Mouse (Mus musculus) gastrocnemius, postnatal 36 days (tissue): ENCODE measurements around the gene Prdm15. TPM values are rescaled to one million over a fixed set of nuclear protein-coding genes. Genes with fewer than 3 reads are reported as not detected.

Experiments used
- DNase-seq, 2 experiments: peaks; one replicate each; pipeline ENCODE4 v3.0.0; 2022
- intact Hi-C: fragments of 180-260 bp; cut with DNase I; formaldehyde crosslinking; loops from one replicate; pipeline ENCODE4 v1.15.1; 2025
- long read RNA-seq, 2 experiments: library from polyadenylated mRNA; stranded (forward); transcript quantifications; one replicate each; pipeline ENCODE4 v2.0.0; 2021
- total RNA-seq, 2 experiments: library from RNA; stranded (reverse); gene quantifications; 2 replicates each; pipeline ENCODE4 v1.2.3; 2021

The Prdm15 gene
- 1 to 10 TPM; 5.3 to 6.1 TPM for total RNA-seq
- long read RNA-seq, experiment 1, partial matches to known transcripts: 0 of 1 reads
- long read RNA-seq, experiment 1, other reads (novel, unspliced or antisense): 1 of 1 reads
- long read RNA-seq, experiment 2: 0 reads

- peak; percentile 84 to 85 for DNase-seq
- intact Hi-C loops: loop anchor here (5.0 kb wide), 1 partner anchor 70 kb away; no protein-coding TSS in a partner anchor
These were observed at the start of gene Prdm15 for GRCm38 (mm10) chr16:97851741-97852319. Gene Prdm15, minus strand, starts transcription at chr16:97851850.

GRCm38 (mm10) chr16:97897346-97898024, 45.8 kb upstream of the Prdm15 start:
- intact Hi-C loops: no loop called here
- DNase-seq: peak; percentile 38 to 53

GRCm38 (mm10) chr16:97887762-97888161, 36.1 kb upstream of the Prdm15 start:
- intact Hi-C loops: no loop called here
- DNase-seq: no peak

GRCm38 (mm10) chr16:97883696-97884095, 32.0 kb upstream of the Prdm15 start:
- intact Hi-C loops: no loop called here
- no peak for DNase-seq

DNA sequence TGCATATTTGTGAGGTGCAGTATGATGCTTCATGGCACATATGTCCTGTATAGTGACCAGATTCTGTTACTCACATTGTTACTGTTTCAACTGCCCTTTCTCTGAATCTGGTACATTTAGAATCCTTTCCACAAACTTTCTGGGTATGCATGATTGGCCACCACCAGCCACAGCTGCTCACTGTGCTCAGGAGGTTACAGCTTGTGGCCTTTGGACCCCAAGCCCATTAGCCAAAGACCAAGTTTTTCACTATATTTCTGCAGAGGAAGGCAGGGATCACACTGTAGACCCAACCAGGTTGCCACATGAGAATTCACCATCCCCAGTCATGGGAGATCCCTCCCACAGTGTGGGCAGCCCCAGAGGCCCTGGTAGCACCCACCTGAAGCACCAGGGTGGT, 31.2 kb upstream of the Prdm15 start:
- DNase-seq: no peak
- intact Hi-C loops: no loop called here

- intact Hi-C loops: no loop called here
These were observed 27.5 kb upstream of the Prdm15 start for GRCm38 (mm10) chr16:97879134-97879533.

GRCm38 (mm10) chr16:97877502-97877901, 25.9 kb upstream of the Prdm15 start:
- DNase-seq: no peak
- intact Hi-C loops: no loop called here

More at GRCm38 (mm10) chr16:97879134-97879533, 27.5 kb upstream of the Prdm15 start:
- DNase-seq: peak in 1 of 2 experiments; percentile 35

DNA sequence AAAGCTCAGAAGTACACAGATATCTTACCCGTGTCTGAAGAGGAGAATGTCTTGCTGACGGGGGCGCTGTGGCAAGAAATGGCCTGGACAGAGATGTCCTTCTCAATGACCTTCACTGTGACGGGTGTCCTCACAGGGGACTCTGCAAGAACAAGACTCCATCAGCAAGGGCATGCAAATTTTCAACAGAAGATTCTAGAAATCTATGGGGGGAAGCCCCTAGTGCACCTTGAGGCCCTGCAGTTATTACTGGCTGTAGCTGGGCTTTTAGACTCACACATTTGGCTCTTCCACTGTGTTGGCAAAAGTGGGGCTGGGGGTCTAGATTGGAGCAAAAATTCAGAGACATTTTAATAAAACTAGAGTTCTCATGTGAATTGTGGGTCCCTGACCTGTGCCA, 23.5 kb upstream of the Prdm15 start:
- intact Hi-C loops: no loop called here
- DNase-seq: no peak

- intact Hi-C loops: no loop called here
- DNase-seq: no peak
These were observed 22.7 kb upstream of the Prdm15 start for GRCm38 (mm10) chr16:97874376-97874775.

GRCm38 (mm10) chr16:97872657-97873056, 21.0 kb upstream of the Prdm15 start:
- no peak for DNase-seq
- intact Hi-C loops: no loop called here

DNA sequence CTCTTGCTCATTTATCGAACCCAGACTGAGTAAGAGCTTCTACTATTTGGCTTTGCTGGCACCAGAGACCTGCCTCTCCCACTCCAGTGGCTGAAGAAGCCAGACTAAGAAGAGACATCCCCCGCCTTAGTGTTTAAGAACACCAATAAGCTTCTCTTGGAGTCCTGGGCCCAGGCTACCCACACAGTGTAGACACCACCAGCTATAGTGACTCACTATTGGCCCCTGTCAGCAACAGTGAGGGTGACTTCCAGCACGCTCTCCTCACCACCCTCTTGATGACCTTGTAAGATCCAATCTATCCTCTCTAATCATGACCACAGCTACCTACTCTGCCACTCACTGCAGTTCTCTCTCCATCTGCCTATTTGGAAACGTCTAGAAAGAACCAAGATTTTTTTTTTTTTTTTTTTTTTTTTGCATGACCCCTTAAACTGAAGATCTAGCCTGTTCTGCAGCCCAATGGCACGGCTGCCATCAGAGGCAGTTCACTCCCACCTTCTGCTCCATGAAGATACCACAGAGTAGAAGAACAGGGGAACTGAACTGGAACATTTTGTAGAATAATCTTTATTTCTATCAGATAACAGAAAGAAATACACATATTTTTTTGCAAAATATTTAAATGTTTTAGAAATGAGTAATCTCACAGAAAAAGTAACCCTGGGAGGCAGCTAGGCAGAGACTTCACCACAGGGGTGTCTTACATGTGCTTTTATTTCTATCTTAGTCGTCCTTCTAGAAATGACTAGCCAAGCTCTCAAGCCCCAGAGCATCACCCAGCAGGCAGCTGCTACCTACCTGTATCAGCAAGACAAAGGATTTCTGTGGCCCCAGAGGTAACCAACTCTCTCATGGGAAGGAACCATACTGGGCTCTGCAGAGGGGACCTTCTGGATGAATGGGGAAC, 17.8 kb upstream of the Prdm15 start:
- no peak for DNase-seq
- intact Hi-C loops: no loop called here

DNA sequence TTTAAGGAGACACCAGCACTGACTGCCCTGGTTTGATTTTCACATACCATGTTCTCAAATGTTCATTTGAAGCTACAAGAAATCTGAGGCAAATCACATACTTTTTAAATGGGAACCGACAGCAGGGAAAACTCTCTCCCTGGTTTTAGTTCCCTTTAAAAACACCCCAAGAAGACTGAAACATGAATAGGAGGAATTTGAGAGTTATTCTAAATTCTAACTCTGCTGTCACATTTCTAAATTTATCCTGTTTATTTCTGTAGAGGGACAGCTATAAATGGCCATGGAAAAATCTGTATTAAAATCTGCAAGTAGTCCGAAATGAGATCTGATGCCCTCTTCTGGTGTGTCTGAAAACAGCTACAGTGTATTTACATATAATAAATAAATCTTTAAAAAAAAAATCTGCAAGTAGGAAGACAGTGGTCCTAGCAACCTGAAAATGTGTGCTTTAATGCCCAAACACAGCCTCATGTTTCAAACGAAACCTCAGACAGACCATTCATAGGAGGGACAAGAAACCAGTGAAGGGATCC, 12.3 kb upstream of the Prdm15 start:
- no peak for DNase-seq
- intact Hi-C loops: no loop called here

GRCm38 (mm10) chr16:97856050-97856449, 4.4 kb upstream of the Prdm15 start:
- intact Hi-C loops: no loop called here
- no peak for DNase-seq

- intact Hi-C loops: loop anchor here (5.0 kb wide), 1 partner anchor 71 kb away; no protein-coding TSS in a partner anchor
- peak; percentile 83 to 90 for DNase-seq
These were observed 449 bp downstream of the Prdm15 start for GRCm38 (mm10) chr16:97851061-97851740.

DNA sequence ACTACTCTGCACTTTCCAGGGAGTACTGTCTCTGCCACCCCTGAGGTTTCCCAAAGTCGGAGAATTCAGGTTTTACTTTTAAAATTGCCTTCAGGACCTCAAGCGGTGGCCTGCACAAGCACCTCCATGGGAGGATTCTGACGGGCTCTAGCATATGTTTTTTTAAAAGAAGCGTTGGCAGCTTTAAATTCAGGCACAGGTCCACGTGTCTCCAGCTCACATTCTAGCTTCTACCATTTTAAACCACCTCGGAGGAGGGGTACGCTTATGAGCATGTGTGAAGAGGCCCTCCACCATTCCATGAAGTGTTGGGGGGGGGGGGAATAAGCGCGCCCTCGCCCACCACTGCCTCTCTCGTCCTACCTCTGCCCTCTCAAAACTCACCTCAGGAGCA, 986 bp downstream of the Prdm15 start:
- intact Hi-C loops: loop anchor here (5.0 kb wide), 1 partner anchor 72 kb away; no protein-coding TSS in a partner anchor

DNA sequence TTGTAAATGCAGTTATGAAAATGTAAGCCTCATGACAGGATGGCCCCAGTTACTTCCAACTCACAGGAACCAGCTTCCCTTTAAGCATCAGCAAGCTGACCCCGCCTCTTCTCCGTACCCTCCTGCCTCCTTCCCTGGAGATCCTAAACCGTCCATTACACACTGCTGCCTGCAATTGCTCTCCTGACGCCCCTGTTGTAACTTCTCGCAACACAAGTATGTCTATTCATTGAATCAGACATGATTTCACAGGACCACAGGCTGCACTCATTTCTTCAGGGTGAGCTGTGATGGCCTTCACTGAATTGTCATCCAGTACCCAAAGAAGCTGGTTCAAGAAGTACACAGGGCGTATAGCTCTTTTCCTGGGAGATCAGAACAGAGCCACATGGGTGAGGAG, 2.8 kb downstream of the Prdm15 start:
- intact Hi-C loops: loop anchor here (5.0 kb wide), 1 partner anchor 42 kb away; no protein-coding TSS in a partner anchor
- DNase-seq: no peak

More for the DNA sequence above, 986 bp downstream of the Prdm15 start:
- no peak for DNase-seq

GRCm38 (mm10) chr16:97844967-97845937, 6.4 kb downstream of the Prdm15 start:
- DNase-seq: no peak
- intact Hi-C loops: loop anchor here (5.0 kb wide), 1 partner anchor 38 kb away; no protein-coding TSS in a partner anchor

DNA sequence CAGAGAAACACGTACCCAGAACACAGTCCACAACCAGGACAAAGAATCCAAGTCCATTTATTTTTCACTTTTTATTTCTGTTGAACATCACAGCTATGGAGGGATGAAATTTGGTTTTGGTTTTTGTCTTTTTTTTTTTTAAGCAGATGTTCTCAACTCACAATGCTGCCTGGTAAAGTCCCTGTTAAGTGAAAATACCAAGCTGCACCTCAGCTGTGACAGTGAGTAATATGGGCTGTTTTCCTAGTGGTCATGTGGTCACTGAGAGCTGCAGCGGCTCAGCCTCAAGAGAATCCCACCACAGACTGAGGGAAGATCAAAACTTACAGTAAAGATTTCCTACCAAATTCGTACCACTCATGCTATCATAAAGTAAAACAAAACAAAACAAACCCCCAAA, 19.5 kb downstream of the Prdm15 start:
- intact Hi-C loops: no loop called here
- no peak for DNase-seq

- DNase-seq: no peak
- intact Hi-C loops: no loop called here
These were observed 23.4 kb downstream of the Prdm15 start for GRCm38 (mm10) chr16:97828207-97828606.
